Mouse (Mus musculus) C2C12 (cell line): ENCODE measurements around the gene Frmpd4.

Source experiments
- CEBPB ChIP-seq: IDR thresholded peaks from one replicate; pipeline ENCODE4 v1.6.1; 2011; ENCODE audit warnings: low read depth, mild to moderate bottlenecking, control low read depth, moderate library complexity
- CTCF ChIP-seq: IDR thresholded peaks from one replicate; pipeline ENCODE4 v1.5.1; 2011; ENCODE audit not compliant: control insufficient read depth, insufficient read depth, insufficient read length
- FOSL1 ChIP-seq: IDR thresholded peaks from one replicate; pipeline ENCODE4 v1.8.0; 2011; ENCODE audit warnings: mild to moderate bottlenecking, low read length; ENCODE audit not compliant: poor library complexity, insufficient read depth, severe bottlenecking
- MAX ChIP-seq: IDR thresholded peaks from one replicate; pipeline ENCODE4 v1.6.1; 2011; ENCODE audit warnings: mild to moderate bottlenecking, control low read depth
- MYOD1 ChIP-seq: IDR thresholded peaks from one replicate; pipeline ENCODE4 v1.6.1; 2011; ENCODE audit warnings: low read depth; ENCODE audit not compliant: control insufficient read depth, insufficient read length
- MYOG ChIP-seq: IDR thresholded peaks from one replicate; pipeline ENCODE4 v1.6.1; 2011; ENCODE audit not compliant: control insufficient read depth, insufficient read length; ENCODE audit errors: extremely low read depth
- USF1 ChIP-seq: IDR thresholded peaks from one replicate; pipeline ENCODE4 v1.6.1; 2011; ENCODE audit warnings: low read depth, mild to moderate bottlenecking, control low read depth, moderate library complexity

- no peak for TF ChIP-seq CTCF
- TF ChIP-seq MYOD1, result no peak
- no peak for TF ChIP-seq FOSL1
- TF ChIP-seq USF1, result no peak
- no peak for TF ChIP-seq MAX
- no peak for TF ChIP-seq MYOG
- TF ChIP-seq CEBPB, result no peak
Observed at GRCm38 (mm10) chrX:168122806-168123588, 454.0 kb downstream of the Frmpd4 start.
